ENCODE assay signal across 21 mouse cellular contexts in genomic region chr6:58733851-58734250, GRCm38 (mm10).
DNase-seq lines count a peak whose midpoint lies in the region; ATAC-seq and TF ChIP-seq lines count a peak whose summit lies in the region.
"Had no signal": no experiment of that assay in that cellular context is flagged by ENCODE, and none has a peak within 500 bp of the region (broad histone marks: within the 10 kb centered on the region; RNA-seq: fewer than 3 reads in every experiment).

No protein-coding gene starts in this region.

- H3K36me3 ChIP-seq in liver, adult 2 months (ENCODE audit: control insufficient read depth, insufficient read depth, low read length): no peaks in the 10 kb centered on the region
- no peaks in the 10 kb centered on the region for H3K36me3 ChIP-seq in liver, postnatal 0 days (replicated peaks; ENCODE audit: insufficient read depth, low read length)
- no peaks in the 10 kb centered on the region for H3K36me3 ChIP-seq in liver, embryonic 11.5 days (ENCODE audit: control insufficient read depth, insufficient read depth, low read length)
- H3K36me3 ChIP-seq in embryonic facial prominence, embryonic 10.5 days (replicated peaks): no peaks in the 10 kb centered on the region
- H3K36me3 ChIP-seq: embryonic facial prominence, embryonic 12.5 days; forebrain, embryonic 15.5 days had no signal

- H3K9me3 ChIP-seq in liver, postnatal 0 days (ENCODE audit: low read length): no peaks in the 10 kb centered on the region
- H3K9me3 ChIP-seq in liver, embryonic 11.5 days (ENCODE audit: control insufficient read depth, low read length): no peaks in the 10 kb centered on the region
- no peaks in the 10 kb centered on the region for H3K9me3 ChIP-seq in embryonic facial prominence, embryonic 10.5 days
- H3K9me3 ChIP-seq: embryonic facial prominence, embryonic 12.5 days; forebrain, embryonic 13.5 days; forebrain, embryonic 15.5 days had no signal

- TF ChIP-seq CTCF in liver, adult 2 months (IDR thresholded peaks at IDR 0.05; ENCODE audit: low read depth, low read length): no peak
- no peak for TF ChIP-seq CTCF in liver, postnatal 0 days (IDR thresholded peaks at IDR 0.05; ENCODE audit: low read depth)

- H3K27me3 ChIP-seq in liver, adult 2 months (ENCODE audit: control insufficient read depth, insufficient read depth, low read length): no peaks in the 10 kb centered on the region
- no peaks in the 10 kb centered on the region for H3K27me3 ChIP-seq in liver, postnatal 0 days (ENCODE audit: insufficient read depth, low read length)
- H3K27me3 ChIP-seq in liver, embryonic 11.5 days (replicated peaks; ENCODE audit: control insufficient read depth, insufficient read depth, low read length): no peaks in the 10 kb centered on the region
- H3K27me3 ChIP-seq in embryonic facial prominence, embryonic 10.5 days (replicated peaks; ENCODE audit: low read depth, poor library complexity, severe bottlenecking): no peaks in the 10 kb centered on the region
- H3K27me3 ChIP-seq: embryonic facial prominence, embryonic 12.5 days; forebrain, embryonic 13.5 days; forebrain, embryonic 15.5 days had no signal

- no peak for TF ChIP-seq POLR2A in liver, adult 2 months (IDR thresholded peaks at IDR 0.05; ENCODE audit: extremely low read depth, insufficient read depth, low read length)

- ATAC-seq in liver, postnatal 0 days: no peak
- 0 out of 2 replicates have a peak, but pooled peaks have one; percentile 27 for ATAC-seq in liver, embryonic 11.5 days (replicated peaks; ENCODE audit: low FRiP score)
- ATAC-seq: forebrain, embryonic 13.5 days; forebrain, embryonic 15.5 days; forebrain, postnatal 0 days had no signal

- no peak overlapping the region for H3K9ac ChIP-seq in liver, adult 2 months (ENCODE audit: low read depth, low read length)
- no peak overlapping the region for H3K9ac ChIP-seq in liver, postnatal 0 days (replicated peaks)
- no peak overlapping the region for H3K9ac ChIP-seq in liver, embryonic 11.5 days (ENCODE audit: low read depth, low read length)
- H3K9ac ChIP-seq: embryonic facial prominence, embryonic 12.5 days; forebrain, embryonic 13.5 days; forebrain, embryonic 15.5 days; forebrain, postnatal 0 days had no signal

- 9% methylated on average over 2 of the region's 2 CpGs for WGBS in liver, adult 2 months
- 17% methylated on average over 2 of the region's 2 CpGs for WGBS in liver, postnatal 0 days (ENCODE audit: insufficient replicate concordance)
- 28% methylated on average over 2 of the region's 2 CpGs for WGBS in liver, embryonic 11.5 days
- 83% methylated on average over 2 of the region's 2 CpGs for WGBS in embryonic facial prominence, embryonic 10.5 days

- no peak for TF ChIP-seq EP300 in liver, postnatal 0 days (IDR thresholded peaks at IDR 0.05; ENCODE audit: low read depth)

- no peak overlapping the region for H3K4me2 ChIP-seq in liver, postnatal 0 days (ENCODE audit: low read depth, low read length)
- no peak overlapping the region for H3K4me2 ChIP-seq in liver, embryonic 11.5 days
- H3K4me2 ChIP-seq: embryonic facial prominence, embryonic 12.5 days; forebrain, embryonic 13.5 days; forebrain, embryonic 15.5 days had no signal

- H3K4me3 ChIP-seq in liver, adult 2 months (ENCODE audit: insufficient read depth, low read depth, low read length): no peak overlapping the region
- H3K4me3 ChIP-seq in liver, postnatal 0 days (ENCODE audit: low read depth, low read length): no peak overlapping the region
- H3K4me3 ChIP-seq in liver, embryonic 11.5 days (ENCODE audit: low read depth, low read length): no peak overlapping the region
- H3K4me3 ChIP-seq in embryonic facial prominence, embryonic 10.5 days: no peak overlapping the region
- H3K4me3 ChIP-seq: embryonic facial prominence, embryonic 12.5 days; forebrain, embryonic 13.5 days; forebrain, embryonic 15.5 days had no signal

- H3K4me1 ChIP-seq in liver, adult 2 months (ENCODE audit: control insufficient read depth, insufficient read depth, low read length): peaks cover 3% of the 10 kb centered on the region
- H3K4me1 ChIP-seq in liver, postnatal 0 days (ENCODE audit: insufficient read depth): no peaks in the 10 kb centered on the region
- peaks cover 3% of the 10 kb centered on the region; the same call in 1 of the 2 replicates for H3K4me1 ChIP-seq in liver, embryonic 11.5 days (replicated peaks; ENCODE audit: control insufficient read depth, insufficient read depth, low read length)
- H3K4me1 ChIP-seq in embryonic facial prominence, embryonic 10.5 days: no peaks in the 10 kb centered on the region
- H3K4me1 ChIP-seq: embryonic facial prominence, embryonic 12.5 days; forebrain, embryonic 13.5 days; forebrain, embryonic 15.5 days had no signal

- H3K79me2 ChIP-seq in liver, adult 2 months (ENCODE audit: control insufficient read depth, insufficient read depth, low read length): no peaks in the 10 kb centered on the region

- H3K27ac ChIP-seq in liver, adult 2 months (replicated peaks; ENCODE audit: insufficient read depth, low read depth, low read length): peak overlapping the region; percentile 63; the same call in 1 of the 2 replicates
- no peak overlapping the region for H3K27ac ChIP-seq in liver, postnatal 0 days (ENCODE audit: low read depth)
- H3K27ac ChIP-seq in liver, embryonic 11.5 days (ENCODE audit: low read depth, low read length): no peak overlapping the region
- H3K27ac ChIP-seq in embryonic facial prominence, embryonic 10.5 days (replicated peaks): no peak overlapping the region
- H3K27ac ChIP-seq: embryonic facial prominence, embryonic 12.5 days; forebrain, embryonic 13.5 days; forebrain, embryonic 15.5 days had no signal

- peak; percentile 1 for DNase-seq in embryo, embryonic 11 days
- no peak for DNase-seq in embryo, embryonic 9.5 days (ENCODE audit: extremely low spot score)
- DNase-seq in liver, adult 2 months (ENCODE audit: extremely low read depth, low read depth, low spot score): peak; percentile 93
- DNase-seq in liver, postnatal 0 days: no peak
- no peak for DNase-seq in liver, embryonic 11.5 days (ENCODE audit: low spot score)
- peak; percentile 34 for DNase-seq in yolk sac, embryonic 10.5 days (ENCODE audit: low spot score)
- DNase-seq in ovary, postnatal 10 days (ENCODE audit: low spot score): no peak
- no peak for DNase-seq in embryonic facial prominence, embryonic 10.5 days (ENCODE audit: low spot score)
- DNase-seq: adrenal gland, adult 2 months; adrenal gland, postnatal 14 days; adrenal gland, postnatal 36 days; cerebellum, adult 11 months; cerebellum, adult 18-20 months; cerebellum, adult 8-10 months; cerebellum, adult 9-11 months; cerebellum, postnatal 14 days; cerebellum, postnatal 36 days; forebrain, postnatal 0 days had no signal

Comparison
In these comparisons a context has a peak if more than half of its experiments do, and no peak if none do; other contexts are left out.
1. DNase-seq: peak in embryo, embryonic 11 days (single experiment), liver, adult 2 months (single experiment) and yolk sac, embryonic 10.5 days (single experiment); none in embryo, embryonic 9.5 days (single experiment), liver, postnatal 0 days (single experiment), liver, embryonic 11.5 days (single experiment), ovary, postnatal 10 days (single experiment) and embryonic facial prominence, embryonic 10.5 days (single experiment).